Mouse (Mus musculus) lung, adult 2 months (tissue): Measurements from ENCODE around the gene Adarb1.

ENCODE experiments used
- CTCF ChIP-seq: fragments of 200-500 bp; IDR thresholded peaks from 2 replicates; pipeline ENCODE4 v1.5.1; 2011; ENCODE audit warnings: mild to moderate bottlenecking, low read length, control low read depth; ENCODE audit not compliant: insufficient read depth
- POLR2A ChIP-seq: fragments of 200-500 bp; IDR thresholded peaks from 2 replicates; pipeline ENCODE4 v1.6.1; 2011; ENCODE audit warnings: low read depth, mild to moderate bottlenecking, control low read depth, low read length, borderline replicate concordance; ENCODE audit errors: extremely low read depth

- TF ChIP-seq CTCF (no peak), POLR2A (no peak)
Observed at GRCm38 (mm10) chr10:77251223-77251783, 166.8 kb downstream of the Adarb1 start.
